In the genomic region with DNA sequence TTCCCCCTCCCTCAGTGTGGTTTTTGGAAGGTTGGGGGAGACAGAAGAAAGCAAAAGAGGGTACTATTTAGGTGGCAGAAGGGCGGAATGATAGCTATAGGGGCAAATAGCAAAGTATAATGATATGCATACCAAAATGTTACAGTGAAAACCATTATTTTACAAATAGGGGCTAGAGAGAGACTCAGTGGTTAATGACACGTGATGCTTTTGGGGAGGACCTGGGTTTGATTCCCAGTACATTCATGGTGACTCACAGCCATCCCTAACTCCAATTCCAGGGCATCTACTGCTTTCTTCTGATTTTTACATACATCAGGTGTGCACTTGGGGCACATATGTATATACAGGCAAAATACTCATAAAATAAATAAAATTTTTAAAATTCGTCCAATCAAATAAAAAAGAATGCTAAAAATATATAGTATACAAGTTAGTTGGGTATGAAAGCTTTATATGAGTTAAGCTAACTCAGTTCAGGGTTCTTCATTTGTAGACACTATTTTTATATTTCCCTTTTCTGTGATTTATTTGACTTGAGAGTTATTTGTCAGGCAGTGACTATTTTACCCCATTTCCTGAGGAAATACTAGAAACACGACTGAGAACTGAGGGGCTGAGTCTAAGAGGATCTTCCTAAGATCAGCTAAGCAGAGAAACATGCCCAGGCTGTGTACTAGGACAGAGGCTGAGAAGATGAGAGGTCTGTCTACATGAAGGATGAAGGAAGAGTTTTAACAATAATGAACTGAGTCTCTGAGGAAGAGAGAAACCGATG, we compare ENCODE assay signal across 17 mouse cellular contexts.
DNase-seq lines count a peak whose midpoint lies in the region; ATAC-seq and TF ChIP-seq lines count a peak whose summit lies in the region.
"Had no signal": no experiment of that assay in that cellular context is flagged by ENCODE, and none has a peak within 500 bp of the region (broad histone marks: within the 10 kb centered on the region; RNA-seq: fewer than 3 reads in every experiment).

No protein-coding gene starts in this region.

- no peaks in the 10 kb centered on the region for H3K9me3 ChIP-seq in heart, embryonic 14.5 days (ENCODE audit: control insufficient read depth, low read length)
- H3K9me3 ChIP-seq in heart, embryonic 11.5 days (replicated peaks; ENCODE audit: control insufficient read depth, low read length): no peaks in the 10 kb centered on the region
- no peaks in the 10 kb centered on the region for H3K9me3 ChIP-seq in kidney, embryonic 16.5 days (ENCODE audit: low read length)
- H3K9me3 ChIP-seq in intestine, embryonic 15.5 days: no peaks in the 10 kb centered on the region
- H3K9me3 ChIP-seq in midbrain, embryonic 13.5 days: no peaks in the 10 kb centered on the region
- H3K9me3 ChIP-seq: limb, embryonic 12.5 days had no signal

- no peak for DNase-seq in kidney, adult 18-20 months
- DNase-seq in gastrocnemius, adult 18-20 months (ENCODE audit: low spot score): no peak
- DNase-seq: adrenal gland, postnatal 14 days; cerebellum, postnatal 25 days; heart, postnatal 14 days; layer of hippocampus, postnatal 36 days; lung, adult 18-20 months; right cerebral cortex, postnatal 14 days; thymus, postnatal 14 days had no signal

- H3K9ac ChIP-seq in heart, embryonic 14.5 days (ENCODE audit: low read length): no peak overlapping the region
- no peak overlapping the region for H3K9ac ChIP-seq in heart, embryonic 11.5 days (ENCODE audit: low read depth, low read length)
- no peak overlapping the region for H3K9ac ChIP-seq in kidney, embryonic 16.5 days (replicated peaks; ENCODE audit: low read length)
- H3K9ac ChIP-seq in intestine, embryonic 15.5 days: no peak overlapping the region
- no peak overlapping the region for H3K9ac ChIP-seq in midbrain, embryonic 13.5 days (replicated peaks)
- H3K9ac ChIP-seq: limb, embryonic 12.5 days had no signal

- peaks cover 8% of the 10 kb centered on the region for H3K79me3 ChIP-seq in C2C12 (ENCODE audit: low read depth)

- H3K27ac ChIP-seq in heart, embryonic 14.5 days (replicated peaks in 1 of 2; ENCODE audit: control insufficient read depth in 1 of 2, insufficient read depth in 1 of 2, low read depth in 2 of 2, low read length in 2 of 2): no peak overlapping the region
- H3K27ac ChIP-seq in heart, embryonic 11.5 days (ENCODE audit: low read depth, low read length): no peak overlapping the region
- H3K27ac ChIP-seq in kidney, embryonic 16.5 days (ENCODE audit: low read length): peak overlapping the region; percentile 57; the same call in 1 of the 2 replicates
- H3K27ac ChIP-seq in intestine, embryonic 15.5 days: no peak overlapping the region
- H3K27ac ChIP-seq in midbrain, embryonic 13.5 days: no peak overlapping the region
- H3K27ac ChIP-seq: limb, embryonic 12.5 days had no signal

- TF ChIP-seq CTCF in C2C12 (IDR thresholded peaks at IDR 0.05; ENCODE audit: control insufficient read depth, insufficient read depth, insufficient read length): no peak

- no peak overlapping the region for H3K4me3 ChIP-seq in heart, embryonic 14.5 days (ENCODE audit: control insufficient read depth in 1 of 2, insufficient read depth in 1 of 2, low read depth in 1 of 2, low read length in 2 of 2)
- H3K4me3 ChIP-seq in heart, embryonic 11.5 days (ENCODE audit: low read depth, low read length): no peak overlapping the region
- H3K4me3 ChIP-seq in kidney, embryonic 16.5 days (ENCODE audit: low read length): no peak overlapping the region
- H3K4me3 ChIP-seq in C2C12 (ENCODE audit: insufficient read depth, poor library complexity, severe bottlenecking): peak overlapping the region; percentile 23
- H3K4me3 ChIP-seq in intestine, embryonic 15.5 days (replicated peaks): no peak overlapping the region
- H3K4me3 ChIP-seq in midbrain, embryonic 13.5 days (replicated peaks): no peak overlapping the region
- H3K4me3 ChIP-seq: limb, embryonic 12.5 days had no signal

- H3K4me1 ChIP-seq in heart, embryonic 14.5 days (ENCODE audit: control insufficient read depth in 2 of 2, insufficient read depth in 2 of 2, low read length in 2 of 2): peaks cover 11 to 52% of the 10 kb centered on the region in 2 experiments
- peaks cover 26% of the 10 kb centered on the region for H3K4me1 ChIP-seq in heart, embryonic 11.5 days (ENCODE audit: control insufficient read depth, insufficient read depth, low read length)
- peaks cover 38% of the 10 kb centered on the region for H3K4me1 ChIP-seq in kidney, embryonic 16.5 days (ENCODE audit: insufficient read depth, low read length)
- peaks cover 19% of the 10 kb centered on the region for H3K4me1 ChIP-seq in intestine, embryonic 15.5 days (replicated peaks)
- H3K4me1 ChIP-seq in midbrain, embryonic 13.5 days (replicated peaks): peaks cover 16% of the 10 kb centered on the region

- WGBS in heart, embryonic 14.5 days: 70% methylated on average over 5 of the region's 5 CpGs
- WGBS in heart, embryonic 11.5 days (ENCODE audit: insufficient replicate concordance): 74% methylated on average over 5 of the region's 5 CpGs
- WGBS in kidney, embryonic 16.5 days: 68% methylated on average over 5 of the region's 5 CpGs
- 63% methylated on average over 5 of the region's 5 CpGs for WGBS in intestine, embryonic 15.5 days
- 86% methylated on average over 5 of the region's 5 CpGs for WGBS in midbrain, embryonic 13.5 days

- no peaks in the 10 kb centered on the region for H3K27me3 ChIP-seq in heart, embryonic 14.5 days (ENCODE audit: control insufficient read depth, insufficient read depth, low read length)
- H3K27me3 ChIP-seq in heart, embryonic 11.5 days (ENCODE audit: control insufficient read depth, insufficient read depth, low read length): no peaks in the 10 kb centered on the region
- no peaks in the 10 kb centered on the region for H3K27me3 ChIP-seq in kidney, embryonic 16.5 days (ENCODE audit: insufficient read depth, low read length)
- no peaks in the 10 kb centered on the region for H3K27me3 ChIP-seq in C2C12 (ENCODE audit: control insufficient read depth, insufficient read depth, insufficient read length)
- H3K27me3 ChIP-seq in intestine, embryonic 15.5 days (replicated peaks): no peaks in the 10 kb centered on the region
- H3K27me3 ChIP-seq in midbrain, embryonic 13.5 days: no peaks in the 10 kb centered on the region
- H3K27me3 ChIP-seq: limb, embryonic 12.5 days had no signal

- H3ac ChIP-seq in C2C12 (ENCODE audit: control insufficient read depth, insufficient read length, low read depth): no peak overlapping the region

- H3K79me2 ChIP-seq in C2C12 (ENCODE audit: control insufficient read depth, insufficient read depth): peaks cover 58% of the 10 kb centered on the region

- no peak for ATAC-seq in heart, embryonic 14.5 days (ENCODE audit: insufficient number of reproducible peaks, insufficient read depth, low FRiP score, low read depth)
- no peak for ATAC-seq in heart, embryonic 11.5 days (replicated peaks; ENCODE audit: insufficient number of reproducible peaks, low FRiP score, low TSS enrichment)
- ATAC-seq in kidney, embryonic 16.5 days (ENCODE audit: low FRiP score, low TSS enrichment): no peak
- no peak for ATAC-seq in intestine, embryonic 15.5 days
- no peak for ATAC-seq in midbrain, embryonic 13.5 days
- ATAC-seq: forebrain, embryonic 14.5 days had no signal

- peak overlapping the region; percentile 68 for H3K4me2 ChIP-seq in heart, embryonic 14.5 days (ENCODE audit: low read length)
- H3K4me2 ChIP-seq in heart, embryonic 11.5 days: no peak overlapping the region
- 0 out of 2 replicates have a peak overlapping the region, but pooled peaks have one; percentile 12 for H3K4me2 ChIP-seq in kidney, embryonic 16.5 days (replicated peaks; ENCODE audit: low read depth, low read length)
- H3K4me2 ChIP-seq in intestine, embryonic 15.5 days (replicated peaks): peak overlapping the region; percentile 22; the same call in 1 of the 2 replicates
- no peak overlapping the region for H3K4me2 ChIP-seq in midbrain, embryonic 13.5 days (replicated peaks)
- H3K4me2 ChIP-seq: limb, embryonic 12.5 days had no signal

- H3K36me3 ChIP-seq in heart, embryonic 14.5 days (ENCODE audit: control insufficient read depth, insufficient read depth, low read length): 0 out of 2 replicates have a peak, but pooled peaks cover 4% of the 10 kb centered on the region
- H3K36me3 ChIP-seq in heart, embryonic 11.5 days (ENCODE audit: control insufficient read depth, insufficient read depth, low read length): no peaks in the 10 kb centered on the region
- H3K36me3 ChIP-seq in kidney, embryonic 16.5 days (ENCODE audit: insufficient read depth, low read length): 0 out of 2 replicates have a peak, but pooled peaks cover 3% of the 10 kb centered on the region
- H3K36me3 ChIP-seq in C2C12 (ENCODE audit: control insufficient read depth, insufficient read depth): no peaks in the 10 kb centered on the region
- no peaks in the 10 kb centered on the region for H3K36me3 ChIP-seq in intestine, embryonic 15.5 days
- no peaks in the 10 kb centered on the region for H3K36me3 ChIP-seq in midbrain, embryonic 13.5 days
- H3K36me3 ChIP-seq: limb, embryonic 12.5 days had no signal

TF ChIP-seq in C2C12, 6 proteins besides CTCF, POLR2A, EP300 and RAD21:
- TF ChIP-seq MYOD1 (IDR thresholded peaks at IDR 0.05; ENCODE audit: control insufficient read depth, insufficient read length, low read depth) (no peak), USF1 (IDR thresholded peaks at IDR 0.05; ENCODE audit: low read depth) (peak; percentile 91)

Comparison
In these comparisons a context has a peak if more than half of its experiments do, and no peak if none do; other contexts are left out.
1. H3K4me2 ChIP-seq: peak in heart, embryonic 14.5 days (single experiment), kidney, embryonic 16.5 days (single experiment) and intestine, embryonic 15.5 days (single experiment); none in heart, embryonic 11.5 days (single experiment) and midbrain, embryonic 13.5 days (single experiment).